Mouse (Mus musculus) neural tube, embryonic 12.5 days (tissue): Measurements from ENCODE around the gene Gm44790. TPM values are rescaled to one million over a fixed set of nuclear protein-coding genes. Genes with fewer than 3 reads are reported as not detected.
"Not testable (repeated sequence)": the region's sequence is repeated elsewhere in the genome, so short reads cannot be mapped to it uniquely, and the experiment has no call there.

ENCODE experiments used
- ATAC-seq: fragments of 200-750 bp; cut with Nextera tagmentation; 2 replicates; pipeline ENCODE4 v1.8.0; 2017; ENCODE audit warnings: low read depth, mild to moderate bottlenecking, moderate TSS enrichment, moderate library complexity; ENCODE audit not compliant: low FRiP score
- H3K27ac ChIP-seq: fragments of 300-500 bp; sonication (generic); 2 replicates; pipeline ENCODE4 v1.5.1; 2016
- H3K27me3 ChIP-seq: fragments of 300-500 bp; sonication (generic); replicated peaks from 2 replicates; pipeline ENCODE4 v1.6.1; 2016; ENCODE audit warnings: mild to moderate bottlenecking
- H3K36me3 ChIP-seq: fragments of 300-500 bp; sonication (generic); 2 replicates; pipeline ENCODE4 v1.6.1; 2016; ENCODE audit warnings: mild to moderate bottlenecking
- H3K4me1 ChIP-seq: fragments of 300-500 bp; sonication (generic); 2 replicates; pipeline ENCODE4 v1.6.1; 2016
- H3K4me2 ChIP-seq: fragments of 300-500 bp; sonication (generic); replicated peaks from 2 replicates; pipeline ENCODE4 v1.6.1; 2016; ENCODE audit warnings: mild to moderate bottlenecking
- H3K4me3 ChIP-seq: fragments of 300-500 bp; sonication (generic); 2 replicates; pipeline ENCODE4 v1.5.1; 2016
- H3K9ac ChIP-seq: fragments of 300-500 bp; sonication (generic); 2 replicates; pipeline ENCODE4 v1.6.1; 2016; ENCODE audit warnings: mild to moderate bottlenecking
- H3K9me3 ChIP-seq: fragments of 300-500 bp; sonication (generic); 2 replicates; pipeline ENCODE4 v1.6.1; 2016; ENCODE audit warnings: mild to moderate bottlenecking
- WGBS: fragments of 180-500 bp; shearing (Covaris S2); methylation state at CpG from one replicate; pipeline ENCODE4 v1.1.7; 2016; 5-methylcytosine and 5-hydroxymethylcytosine counted together
- polyA plus RNA-seq: library from polyadenylated mRNA; unstranded; fragments of >200 nt; fragmentation: Nextera tagmentation; extraction: Ambion mirVana; gene quantifications from 2 replicates; pipeline ENCODE4 v1.2.1, GENCODE M21; 2016

The Gm44790 gene
- polyA plus RNA-seq, result 0.37 TPM in 1 of 2 replicates, not detected in the other

GRCm38 (mm10) chr6:86426358-86426757 lies at the start of gene Gm44790:
TSS of gene Gm44790 (plus strand) at chr6:86426658.
- no peak within 1 kb of the TSS for H3K4me3 ChIP-seq
- no peaks in the 10 kb centered on the region for H3K27me3 ChIP-seq
- WGBS, result 95% methylated on average over 1 of the region's 1 CpGs
- ATAC-seq, result no peak
- no peak within 1 kb of the TSS for H3K27ac ChIP-seq
- peaks cover 75% of the 10 kb centered on the region for H3K36me3 ChIP-seq
- H3K4me2 ChIP-seq, result no peak within 1 kb of the TSS
- H3K9ac ChIP-seq, result no peak within 1 kb of the TSS
- no peaks in the 10 kb centered on the region for H3K9me3 ChIP-seq
- H3K4me1 ChIP-seq, result no peaks in the 10 kb centered on the region

GRCm38 (mm10) chr6:86378341-86378740 lies 48.1 kb upstream of the Gm44790 start:
- ATAC-seq, result no peak
- H3K4me1 ChIP-seq, result 0 out of 2 replicates have a peak, but pooled peaks cover 1% of the 10 kb centered on the region
- no peak overlapping the region for H3K4me3 ChIP-seq
- WGBS, result 94% methylated on average over 3 of the region's 3 CpGs
- no peak overlapping the region for H3K4me2 ChIP-seq
- no peak overlapping the region for H3K9ac ChIP-seq
- H3K27ac ChIP-seq, result no peak overlapping the region
- peaks cover 41% of the 10 kb centered on the region for H3K36me3 ChIP-seq
- no peaks in the 10 kb centered on the region for H3K9me3 ChIP-seq
- H3K27me3 ChIP-seq, result no peaks in the 10 kb centered on the region

- not testable (repeated sequence) for H3K27ac ChIP-seq, H3K4me2 ChIP-seq, H3K27me3 ChIP-seq, H3K4me3 ChIP-seq, ATAC-seq, H3K4me1 ChIP-seq, H3K9ac ChIP-seq, H3K9me3 ChIP-seq
- WGBS, result 65% methylated on average over 8 of the region's 8 CpGs
- peaks cover 43% of the 10 kb centered on the region for H3K36me3 ChIP-seq
Observed at GRCm38 (mm10) chr6:86380112-86380511, 46.3 kb upstream of the Gm44790 start.

DNA sequence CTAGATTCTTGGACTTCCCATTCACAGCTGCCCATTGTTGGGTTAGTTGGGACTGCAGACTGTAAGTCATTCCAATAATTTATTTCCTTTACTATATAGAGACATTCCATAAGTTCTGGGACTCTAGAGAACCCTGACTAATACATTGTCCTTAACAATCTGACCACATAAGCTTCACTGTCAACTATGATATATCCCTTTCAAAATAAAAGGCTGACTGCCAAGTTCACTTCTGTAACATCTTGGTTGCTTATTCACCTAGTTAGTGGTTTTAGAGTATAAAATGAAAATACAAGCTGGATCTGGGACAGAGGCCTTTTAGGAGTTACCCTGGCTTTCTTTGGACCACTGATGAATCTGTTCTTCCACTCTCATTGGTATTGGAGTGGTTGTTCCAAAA lies 43.9 kb upstream of the Gm44790 start:
- Histone ChIP-seq H3K4me2 (no peak overlapping the region), H3K9me3 (no peaks in the 10 kb centered on the region), H3K4me3 (no peak overlapping the region), H3K4me1 (no peaks in the 10 kb centered on the region), H3K9ac (no peak overlapping the region), H3K27me3 (no peaks in the 10 kb centered on the region), H3K27ac (no peak overlapping the region), H3K36me3 (peaks cover 48% of the 10 kb centered on the region)
- no peak for ATAC-seq

DNA sequence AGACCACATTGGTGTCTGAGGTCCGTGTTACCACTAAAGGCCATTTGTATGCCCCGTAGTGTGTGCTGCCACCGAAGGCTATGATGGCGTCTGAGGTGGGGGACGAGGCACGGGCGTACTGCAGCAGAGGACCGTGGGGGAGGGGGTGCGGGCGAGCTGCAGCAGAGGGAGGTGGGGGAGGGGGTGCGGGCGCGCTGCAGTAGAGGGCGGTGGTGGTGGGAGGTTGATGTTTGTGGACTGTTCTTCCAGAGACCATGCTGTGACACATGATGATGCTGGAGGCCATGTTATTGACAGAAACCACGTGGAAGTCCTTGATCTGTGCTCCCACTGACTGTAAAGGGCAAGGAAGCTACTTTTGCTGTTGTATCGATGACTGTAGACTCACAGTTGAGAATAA lies 43.1 kb upstream of the Gm44790 start:
- Histone ChIP-seq H3K4me2 (no peak overlapping the region), H3K4me3 (no peak overlapping the region), H3K27ac (no peak overlapping the region), H3K9me3 (no peaks in the 10 kb centered on the region), H3K4me1 (no peaks in the 10 kb centered on the region), H3K36me3 (peaks cover 48% of the 10 kb centered on the region), H3K27me3 (no peaks in the 10 kb centered on the region), H3K9ac (no peak overlapping the region)
- 51% methylated on average over 16 of the region's 16 CpGs for WGBS
- no peak for ATAC-seq

DNA sequence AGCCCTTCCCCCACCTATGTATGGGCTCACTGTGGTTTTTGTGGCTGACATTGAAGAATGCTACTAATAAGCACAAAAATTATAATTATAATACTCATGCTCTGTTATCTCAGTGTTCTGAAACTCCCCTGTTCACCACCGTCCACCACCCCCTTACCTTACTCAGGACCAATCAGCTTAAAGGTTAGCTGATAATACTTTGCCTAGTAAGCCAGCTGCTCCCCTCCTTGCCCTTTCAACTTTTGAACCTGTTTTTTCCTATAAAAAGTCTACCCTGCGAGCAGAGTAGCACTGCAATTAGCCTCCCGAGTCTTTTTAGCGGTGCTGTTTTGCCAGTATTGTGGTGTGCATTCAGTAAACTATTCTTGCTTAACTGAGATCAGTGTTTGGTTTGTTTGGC lies 41.8 kb upstream of the Gm44790 start:
- no peak overlapping the region for H3K9ac ChIP-seq
- 73% methylated on average over 4 of the region's 4 CpGs for WGBS
- no peak overlapping the region for H3K4me2 ChIP-seq
- H3K36me3 ChIP-seq, result peaks cover 48% of the 10 kb centered on the region
- ATAC-seq, result no peak
- H3K4me1 ChIP-seq, result no peaks in the 10 kb centered on the region
- no peaks in the 10 kb centered on the region for H3K9me3 ChIP-seq
- H3K27ac ChIP-seq, result no peak overlapping the region
- no peak overlapping the region for H3K4me3 ChIP-seq
- no peaks in the 10 kb centered on the region for H3K27me3 ChIP-seq

DNA sequence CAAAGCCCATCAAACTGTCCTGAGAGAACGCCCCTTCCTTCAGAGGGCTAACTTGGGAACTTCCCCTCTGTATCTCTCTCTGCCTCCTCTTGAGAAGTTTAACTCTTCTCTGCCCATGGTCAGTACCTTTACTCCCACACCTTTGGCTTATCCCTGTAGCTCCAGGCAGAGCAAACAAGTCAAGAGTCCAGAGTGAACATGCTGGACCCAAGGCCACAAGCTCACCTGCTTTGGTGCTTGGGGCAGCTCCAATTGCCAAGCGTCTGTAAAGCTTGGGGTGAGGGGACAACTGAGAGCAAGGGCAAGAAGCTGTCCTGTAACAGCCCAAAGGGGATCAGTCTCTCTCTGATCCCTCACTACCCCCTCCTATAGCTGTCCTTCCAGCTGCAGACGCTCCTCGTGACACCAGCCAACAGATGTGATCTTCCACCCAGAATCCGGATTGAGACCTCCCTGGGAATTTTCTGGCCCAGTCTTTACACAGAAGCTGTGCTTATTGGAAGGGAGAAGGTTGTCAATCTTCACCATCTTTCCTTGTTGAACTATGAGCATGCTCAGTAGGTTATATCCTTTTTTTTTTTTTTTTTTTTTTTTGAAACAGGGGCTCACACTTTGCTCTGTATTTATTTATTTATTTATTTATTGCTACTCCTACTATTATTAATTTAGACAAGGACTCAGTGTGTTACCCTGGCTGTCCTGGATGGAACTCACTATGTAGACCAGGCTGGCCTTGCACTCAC lies 40.9 kb upstream of the Gm44790 start:
- no peak overlapping the region for H3K27ac ChIP-seq
- peaks cover 52% of the 10 kb centered on the region for H3K36me3 ChIP-seq
- no peaks in the 10 kb centered on the region for H3K4me1 ChIP-seq
- 83% methylated on average over 5 of the region's 5 CpGs for WGBS
- ATAC-seq, result no peak
- H3K27me3 ChIP-seq, result no peaks in the 10 kb centered on the region
- H3K4me2 ChIP-seq, result no peak overlapping the region
- H3K4me3 ChIP-seq, result no peak overlapping the region
- no peak overlapping the region for H3K9ac ChIP-seq
- no peaks in the 10 kb centered on the region for H3K9me3 ChIP-seq

GRCm38 (mm10) chr6:86387313-86387712 lies 39.1 kb upstream of the Gm44790 start:
- Histone ChIP-seq H3K9me3 (no peaks in the 10 kb centered on the region), H3K36me3 (peaks cover 70% of the 10 kb centered on the region), H3K27ac (no peak overlapping the region), H3K27me3 (no peaks in the 10 kb centered on the region), H3K4me3 (no peak overlapping the region), H3K4me1 (no peaks in the 10 kb centered on the region), H3K9ac (no peak overlapping the region), H3K4me2 (no peak overlapping the region)
- ATAC-seq, result no peak
- WGBS, result 86% methylated on average over 12 of the region's 12 CpGs

DNA sequence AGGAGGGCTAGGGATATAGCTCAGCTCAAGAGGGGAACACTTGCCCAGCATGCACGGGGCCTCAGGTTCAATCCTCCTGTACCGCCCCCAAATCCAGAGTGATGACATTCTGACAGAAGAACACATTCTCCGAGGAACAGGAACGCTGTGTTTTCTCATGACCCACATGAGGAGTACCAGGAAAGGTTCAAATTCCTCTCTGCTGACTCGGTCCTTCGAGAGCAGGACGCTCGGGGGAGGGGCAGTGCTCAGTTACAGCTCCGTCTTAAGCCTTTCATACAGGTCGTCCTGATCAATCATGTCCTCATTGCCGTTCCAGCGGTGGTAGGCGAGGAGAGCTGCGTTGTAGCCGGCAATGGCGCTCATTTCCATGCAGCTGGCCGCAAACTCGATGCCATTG lies 38.0 kb upstream of the Gm44790 start:
- no peak overlapping the region for H3K4me2 ChIP-seq
- peaks cover 78% of the 10 kb centered on the region for H3K36me3 ChIP-seq
- H3K9me3 ChIP-seq, result no peaks in the 10 kb centered on the region
- H3K4me3 ChIP-seq, result no peak overlapping the region
- no peaks in the 10 kb centered on the region for H3K27me3 ChIP-seq
- no peak for ATAC-seq
- H3K9ac ChIP-seq, result no peak overlapping the region
- H3K4me1 ChIP-seq, result 0 out of 2 replicates have a peak, but pooled peaks cover under 1% of the 10 kb centered on the region
- WGBS, result 82% methylated on average over 18 of the region's 18 CpGs
- no peak overlapping the region for H3K27ac ChIP-seq

DNA sequence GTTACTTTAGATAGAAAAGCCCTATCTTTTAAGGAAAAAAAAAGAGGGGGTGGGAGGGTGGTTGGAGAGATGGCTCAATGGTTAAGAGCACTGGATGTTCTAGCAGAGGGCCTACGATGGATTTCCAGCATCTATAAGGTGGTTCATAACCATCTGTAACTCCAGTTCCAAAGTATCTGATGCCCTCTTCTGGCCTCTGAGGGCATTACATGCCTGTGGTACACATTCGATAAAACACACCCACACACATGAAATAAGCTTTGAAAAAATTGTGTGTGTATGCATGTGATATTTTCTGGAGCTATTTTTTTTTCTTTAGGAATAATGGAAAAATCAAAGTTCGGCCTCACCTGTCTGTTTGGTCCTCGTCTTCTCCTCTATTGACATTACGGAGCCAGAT lies 35.1 kb upstream of the Gm44790 start:
- Histone ChIP-seq H3K4me3 (no peak overlapping the region), H3K27me3 (no peaks in the 10 kb centered on the region), H3K4me2 (no peak overlapping the region), H3K27ac (no peak overlapping the region), H3K4me1 (peaks cover 21% of the 10 kb centered on the region), H3K9ac (no peak overlapping the region), H3K9me3 (no peaks in the 10 kb centered on the region), H3K36me3 (peaks cover 75% of the 10 kb centered on the region)
- 93% methylated on average over 5 of the region's 5 CpGs for WGBS
- ATAC-seq, result no peak

DNA sequence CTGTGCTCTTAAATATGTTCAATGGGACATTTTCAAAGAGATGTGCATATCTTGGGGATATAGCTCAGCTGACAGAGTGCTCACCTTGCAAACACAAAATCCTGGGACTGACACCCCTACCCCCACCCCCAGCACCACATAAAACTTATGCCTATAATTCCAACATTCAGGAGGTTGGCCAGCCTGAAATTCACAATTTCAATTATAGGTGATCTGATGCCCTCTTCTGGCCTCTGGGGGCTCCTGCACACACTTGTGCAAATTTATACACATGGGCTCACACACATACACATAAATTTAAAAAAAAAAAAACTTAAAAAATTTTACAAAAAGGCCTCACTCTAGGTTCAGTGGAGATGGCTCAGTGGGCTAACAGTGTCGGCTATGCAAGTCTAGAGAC lies 33.3 kb upstream of the Gm44790 start:
- H3K9ac ChIP-seq, result no peak overlapping the region
- peaks cover 21% of the 10 kb centered on the region for H3K4me1 ChIP-seq
- H3K27me3 ChIP-seq, result no peaks in the 10 kb centered on the region
- WGBS, result 96% methylated on average over 1 of the region's 1 CpGs
- H3K9me3 ChIP-seq, result no peaks in the 10 kb centered on the region
- peaks cover 58% of the 10 kb centered on the region for H3K36me3 ChIP-seq
- no peak overlapping the region; the same call in 1 of the 2 replicates for H3K4me2 ChIP-seq
- no peak overlapping the region for H3K27ac ChIP-seq
- no peak overlapping the region for H3K4me3 ChIP-seq
- no peak for ATAC-seq

DNA sequence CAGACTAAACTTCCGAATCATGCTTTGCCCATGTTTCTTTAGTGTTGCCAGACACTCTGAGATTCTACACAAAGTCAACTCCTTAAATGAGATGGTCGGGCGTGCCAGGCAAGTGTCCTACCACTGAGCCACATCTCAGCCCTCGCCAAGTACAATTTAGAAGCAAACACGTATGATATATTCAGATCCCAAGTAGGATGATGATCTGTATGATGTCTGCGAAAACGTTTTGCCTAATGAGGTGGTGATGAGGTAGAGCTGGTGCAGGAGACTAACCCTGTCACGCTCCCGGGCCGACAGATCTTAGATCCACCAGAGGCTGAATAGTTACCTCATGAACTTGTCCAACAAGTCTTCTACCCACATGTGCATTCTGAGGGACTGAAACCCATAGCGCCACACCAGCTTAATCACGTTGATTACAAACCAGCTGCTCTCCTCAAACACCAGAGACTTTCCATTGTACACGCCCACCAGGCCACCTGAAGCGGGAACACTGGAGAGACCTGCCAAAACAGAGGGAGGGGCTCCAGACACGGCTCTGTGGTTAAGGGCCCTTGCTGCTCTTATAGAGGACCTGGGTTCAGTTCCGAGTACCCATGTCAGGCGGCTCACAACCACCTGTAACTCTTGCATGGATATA lies 32.3 kb upstream of the Gm44790 start:
- Histone ChIP-seq H3K4me2 (no peak overlapping the region), H3K9me3 (no peaks in the 10 kb centered on the region), H3K27me3 (no peaks in the 10 kb centered on the region), H3K4me1 (peaks cover 21% of the 10 kb centered on the region), H3K27ac (no peak overlapping the region), H3K9ac (no peak overlapping the region), H3K36me3 (peaks cover 48% of the 10 kb centered on the region), H3K4me3 (no peak overlapping the region)
- WGBS, result 93% methylated on average over 17 of the region's 17 CpGs
- no peak for ATAC-seq

DNA sequence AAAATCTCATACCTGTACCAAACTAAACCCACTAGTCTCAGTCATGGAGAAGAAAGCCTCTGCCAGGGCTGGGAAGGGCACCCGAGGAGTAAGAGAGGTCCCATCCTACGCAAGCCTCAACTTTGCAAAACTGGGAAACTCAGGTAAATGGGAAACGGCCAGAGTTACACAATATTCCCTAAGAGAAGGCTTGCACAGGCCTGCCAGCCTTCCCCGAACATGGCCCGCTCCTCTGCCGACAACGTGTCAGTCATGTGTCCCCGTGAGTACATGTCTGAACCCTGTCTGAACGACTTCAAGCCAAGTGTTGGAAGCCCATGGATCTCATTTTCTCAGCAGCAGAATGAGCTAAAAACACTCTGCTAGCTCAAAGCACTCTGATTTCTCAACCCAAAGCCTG lies 31.4 kb upstream of the Gm44790 start:
- no peak for ATAC-seq
- peaks cover 40% of the 10 kb centered on the region for H3K36me3 ChIP-seq
- H3K4me1 ChIP-seq, result peaks cover 21% of the 10 kb centered on the region
- H3K27me3 ChIP-seq, result no peaks in the 10 kb centered on the region
- peak overlapping the region; percentile 71 for H3K4me2 ChIP-seq
- H3K27ac ChIP-seq, result no peak overlapping the region
- no peaks in the 10 kb centered on the region for H3K9me3 ChIP-seq
- WGBS, result 94% methylated on average over 9 of the region's 9 CpGs
- H3K4me3 ChIP-seq, result no peak overlapping the region
- H3K9ac ChIP-seq, result 0 out of 2 replicates have a peak overlapping the region, but pooled peaks have one; percentile 88
